Mouse (Mus musculus) small intestine, adult 2 months (tissue): ENCODE measurements around the gene 1700001O22Rik. TPM values are rescaled to one million over a fixed set of nuclear protein-coding genes. Genes with fewer than 3 reads are reported as not detected.

Experiments used
- H3K27ac ChIP-seq: fragments of 200-500 bp; 2 replicates; pipeline ENCODE4 v1.5.1; 2012; ENCODE audit warnings: low read depth, low read length, control low read depth, inconsistent platforms; ENCODE audit not compliant: insufficient read depth
- H3K27me3 ChIP-seq: fragments of 200-500 bp; 2 replicates; pipeline ENCODE4 v1.6.1; 2012; ENCODE audit warnings: mild to moderate bottlenecking, moderate library complexity, low read length, inconsistent platforms; ENCODE audit not compliant: control insufficient read depth, insufficient read depth
- H3K36me3 ChIP-seq: fragments of 200-500 bp; 2 replicates; pipeline ENCODE4 v1.6.1; 2012; ENCODE audit warnings: mild to moderate bottlenecking, low read length, control low read depth, inconsistent platforms; ENCODE audit not compliant: control insufficient read depth, insufficient read depth
- H3K4me1 ChIP-seq: fragments of 200-500 bp; 2 replicates; pipeline ENCODE4 v1.6.1; 2012; ENCODE audit warnings: low read length, inconsistent platforms, mixed read lengths; ENCODE audit not compliant: control insufficient read depth, insufficient read depth, insufficient read length
- H3K4me3 ChIP-seq: fragments of 200-500 bp; 2 replicates; pipeline ENCODE4 v1.5.1; 2012; ENCODE audit warnings: low read depth, mild to moderate bottlenecking, control low read depth, inconsistent platforms, low read length, moderate library complexity
- CTCF ChIP-seq: fragments of 200-500 bp; IDR thresholded peaks from 2 replicates; pipeline ENCODE4 v1.5.1; 2012; ENCODE audit warnings: low read depth, mild to moderate bottlenecking, control low read depth, inconsistent platforms, low read length, moderate library complexity, mixed read lengths; ENCODE audit not compliant: insufficient replicate concordance, insufficient read length; ENCODE audit errors: extremely low read depth
- POLR2A ChIP-seq: fragments of 200-500 bp; IDR thresholded peaks from 2 replicates; pipeline ENCODE4 v1.6.1; 2012; ENCODE audit warnings: low read depth, mild to moderate bottlenecking, control low read depth, inconsistent platforms, low read length, moderate library complexity
- WGBS: fragments of 180-500 bp; shearing (Covaris S2); methylation state at CpG from one replicate; pipeline ENCODE4 v1.1.7; 2018; 5-methylcytosine and 5-hydroxymethylcytosine counted together
- polyA plus RNA-seq: library from polyadenylated mRNA; depleted of rRNA; stranded (reverse); fragments of >200 nt; gene quantifications from 2 replicates; pipeline ENCODE4 v1.2.3, GENCODE M21; 2012

Gene 1700001O22Rik
- polyA plus RNA-seq, 1 experiment = 0.71 TPM

GRCm38 (mm10) chr2:30759858-30760547 lies 43.5 kb downstream of the 1700001O22Rik start:
- no peaks in the 10 kb centered on the region for H3K36me3 ChIP-seq
- H3K4me1 ChIP-seq = peaks cover 3% of the 10 kb centered on the region; the same call in 1 of the 2 replicates
- 85% methylated on average over 10 of the region's 10 CpGs for WGBS
- H3K4me3 ChIP-seq = no peak overlapping the region
- no peak for TF ChIP-seq POLR2A
- TF ChIP-seq CTCF = no peak
- H3K27ac ChIP-seq = no peak overlapping the region
- no peaks in the 10 kb centered on the region for H3K27me3 ChIP-seq

GRCm38 (mm10) chr2:30759442-30759841 lies 44.0 kb downstream of the 1700001O22Rik start:
- H3K36me3 ChIP-seq = no peaks in the 10 kb centered on the region
- peaks cover 3% of the 10 kb centered on the region; the same call in 1 of the 2 replicates for H3K4me1 ChIP-seq
- no peak overlapping the region for H3K27ac ChIP-seq
- H3K4me3 ChIP-seq = no peak overlapping the region
- H3K27me3 ChIP-seq = no peaks in the 10 kb centered on the region
- TF ChIP-seq CTCF = no peak
- WGBS = 88% methylated on average over 4 of the region's 4 CpGs

GRCm38 (mm10) chr2:30759088-30759374 lies 44.4 kb downstream of the 1700001O22Rik start:
- H3K27me3 ChIP-seq = no peaks in the 10 kb centered on the region
- no peaks in the 10 kb centered on the region for H3K36me3 ChIP-seq
- H3K4me3 ChIP-seq = no peak overlapping the region
- 59% methylated on average over 4 of the region's 4 CpGs for WGBS
- TF ChIP-seq POLR2A = no peak
- TF ChIP-seq CTCF = no peak
- H3K4me1 ChIP-seq = peaks cover 3% of the 10 kb centered on the region; the same call in 1 of the 2 replicates
- H3K27ac ChIP-seq = no peak overlapping the region

GRCm38 (mm10) chr2:30758341-30759087 lies 44.9 kb downstream of the 1700001O22Rik start:
- no peak overlapping the region for H3K27ac ChIP-seq
- WGBS = 13% methylated on average over 17 of the region's 17 CpGs
- peaks cover 3% of the 10 kb centered on the region; the same call in 1 of the 2 replicates for H3K4me1 ChIP-seq
- H3K4me3 ChIP-seq = peak overlapping the region; percentile 15; the same call in 1 of the 2 replicates
- no peaks in the 10 kb centered on the region for H3K36me3 ChIP-seq
- H3K27me3 ChIP-seq = no peaks in the 10 kb centered on the region
- TF ChIP-seq POLR2A (no peak), CTCF (peak; percentile 25; the same call in 1 of the 2 replicates)

- TF ChIP-seq CTCF (no peak), POLR2A (no peak)
- Histone ChIP-seq H3K27me3 (no peaks in the 10 kb centered on the region), H3K4me1 (peaks cover 5% of the 10 kb centered on the region), H3K36me3 (no peaks in the 10 kb centered on the region), H3K4me3 (no peak overlapping the region), H3K27ac (no peak overlapping the region)
- 89% methylated on average over 10 of the region's 10 CpGs for WGBS
These were observed 46.3 kb downstream of the 1700001O22Rik start for GRCm38 (mm10) chr2:30756962-30757715.

- 89% methylated on average over 6 of the region's 6 CpGs for whole genome bisulfite sequencing
- Histone ChIP-seq H3K27me3 (no peaks in the 10 kb centered on the region), H3K4me1 (peaks cover 5% of the 10 kb centered on the region), H3K27ac (no peak overlapping the region), H3K36me3 (no peaks in the 10 kb centered on the region), H3K4me3 (no peak overlapping the region)
- TF ChIP-seq CTCF (no peak), POLR2A (no peak)
These were observed 47.3 kb downstream of the 1700001O22Rik start for GRCm38 (mm10) chr2:30755985-30756765.
